Mouse (Mus musculus) hindbrain, embryonic 13.5 days (tissue): Measurements from ENCODE around the gene F13a1. TPM values are rescaled to one million over a fixed set of nuclear protein-coding genes. Genes with fewer than 3 reads are reported as not detected.

Source experiments
- ATAC-seq: fragments of 200-750 bp; cut with Nextera tagmentation; 2 replicates; pipeline ENCODE4 v1.8.0; 2017; ENCODE audit warnings: moderate TSS enrichment; ENCODE audit not compliant: low FRiP score
- H3K27ac ChIP-seq: fragments of 300-500 bp; sonication (generic); 2 replicates; pipeline ENCODE4 v1.5.1; 2015; ENCODE audit warnings: inconsistent platforms, mild to moderate bottlenecking, moderate library complexity
- H3K27me3 ChIP-seq: fragments of 300-500 bp; sonication (generic); 2 replicates; pipeline ENCODE4 v1.6.1; 2015; ENCODE audit warnings: mild to moderate bottlenecking, inconsistent platforms
- H3K36me3 ChIP-seq: fragments of 300-500 bp; sonication (generic); 2 replicates; pipeline ENCODE4 v1.6.1; 2015; ENCODE audit warnings: mild to moderate bottlenecking, inconsistent platforms
- H3K4me1 ChIP-seq: fragments of 300-500 bp; sonication (generic); replicated peaks from 2 replicates; pipeline ENCODE4 v1.6.1; 2015; ENCODE audit warnings: inconsistent platforms
- H3K4me2 ChIP-seq: fragments of 300-500 bp; sonication (generic); 2 replicates; pipeline ENCODE4 v1.6.1; 2015; ENCODE audit warnings: inconsistent platforms, mild to moderate bottlenecking, moderate library complexity
- H3K4me3 ChIP-seq: fragments of 300-500 bp; sonication (generic); 2 replicates; pipeline ENCODE4 v1.5.1; 2015; ENCODE audit warnings: mild to moderate bottlenecking, inconsistent platforms
- H3K9ac ChIP-seq: fragments of 300-500 bp; sonication (generic); 2 replicates; pipeline ENCODE4 v1.6.1; 2015; ENCODE audit warnings: mild to moderate bottlenecking, inconsistent platforms
- H3K9me3 ChIP-seq: fragments of 300-500 bp; sonication (generic); 2 replicates; pipeline ENCODE4 v1.6.1; 2016; ENCODE audit warnings: inconsistent platforms
- WGBS: fragments of 180-500 bp; shearing (Covaris S2); methylation state at CpG from one replicate; pipeline ENCODE4 v1.1.7; 2015; 5-methylcytosine and 5-hydroxymethylcytosine counted together
- polyA plus RNA-seq: library from polyadenylated mRNA; unstranded; fragments of >200 nt; fragmentation: Nextera tagmentation; extraction: Ambion mirVana; gene quantifications from 2 replicates; pipeline ENCODE4 v1.2.1, GENCODE M21; 2015

F13a1 gene
- polyA plus RNA-seq = 12.1 and 15.5 TPM in 2 replicates

DNA sequence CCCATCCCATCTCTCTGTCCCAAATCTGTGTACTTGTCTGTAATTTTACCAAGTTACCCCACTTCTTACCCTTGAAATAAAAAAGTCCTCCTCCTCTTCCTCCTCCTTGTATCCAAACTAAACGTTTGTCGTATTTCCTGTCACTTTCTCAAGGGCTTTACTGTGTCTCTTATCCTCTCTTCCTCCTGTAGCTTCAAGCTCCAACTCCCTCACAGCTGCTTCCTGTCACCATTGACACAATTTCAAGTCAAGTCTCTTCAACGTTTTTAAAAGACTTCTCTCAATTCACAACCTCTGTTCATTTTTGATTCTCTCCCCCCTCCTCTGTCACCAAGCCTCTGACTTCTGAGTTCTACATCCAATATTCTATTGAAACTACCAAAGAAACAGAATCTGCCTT lies at the start of gene F13a1:
Gene F13a1, minus strand, starts transcription at position 119 of the 400 bp plus-strand sequence.
- Histone ChIP-seq H3K9me3 (no peaks in the 10 kb centered on the region), H3K4me3 (no peak within 1 kb of the TSS), H3K4me2 (no peak within 1 kb of the TSS), H3K27ac (no peak within 1 kb of the TSS), H3K4me1 (no peaks in the 10 kb centered on the region), H3K27me3 (no peaks in the 10 kb centered on the region), H3K36me3 (no peaks in the 10 kb centered on the region), H3K9ac (no peak within 1 kb of the TSS)
- WGBS = 84% methylated on average over 3 of the region's 3 CpGs
- ATAC-seq = no peak

DNA sequence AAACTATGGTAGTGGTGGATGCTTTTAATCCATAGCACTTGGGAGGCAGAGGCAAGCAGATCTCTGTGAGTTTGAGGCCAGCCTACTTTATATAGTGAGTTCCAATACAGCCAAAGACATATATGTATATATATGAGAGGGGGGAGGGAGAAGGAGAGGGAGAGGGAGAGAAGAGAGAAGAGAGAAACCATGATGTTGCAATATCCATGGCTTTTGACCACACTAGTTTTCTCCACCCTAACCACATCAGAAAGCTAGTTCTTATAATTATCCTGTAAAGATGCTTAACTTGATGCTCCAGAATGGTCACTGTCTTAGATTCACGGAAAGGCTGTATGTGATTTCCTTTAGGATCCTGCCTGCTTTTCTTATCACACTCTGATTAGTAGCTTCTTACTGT lies 41.6 kb upstream of the F13a1 start:
- Histone ChIP-seq H3K36me3 (no peaks in the 10 kb centered on the region), H3K4me2 (no peak overlapping the region), H3K9ac (no peak overlapping the region), H3K27me3 (no peaks in the 10 kb centered on the region), H3K9me3 (no peaks in the 10 kb centered on the region), H3K27ac (no peak overlapping the region), H3K4me3 (no peak overlapping the region), H3K4me1 (peaks cover 4% of the 10 kb centered on the region; the same call in 1 of the 2 replicates)
- WGBS = 100% methylated on average over 1 of the region's 1 CpGs
- no peak for ATAC-seq

DNA sequence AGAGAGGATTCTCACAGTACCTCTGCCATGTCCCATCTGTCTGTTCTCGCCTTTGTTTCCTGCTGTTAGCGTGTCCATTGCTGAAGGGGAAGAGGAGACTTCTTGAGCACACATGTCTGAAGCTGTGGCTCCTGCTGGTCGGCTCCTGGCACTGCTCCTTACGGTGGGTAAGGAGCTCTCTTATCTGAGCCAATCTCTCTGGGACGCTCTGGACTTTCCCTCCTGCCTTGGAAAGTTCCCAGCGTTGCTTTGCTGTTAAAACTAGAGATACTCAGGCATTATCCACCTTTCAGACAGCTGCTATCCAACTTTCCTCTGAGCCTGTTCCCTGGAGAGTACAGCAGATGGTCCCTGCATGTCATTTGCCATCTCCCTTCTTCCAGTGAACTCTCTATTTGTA lies 39.1 kb upstream of the F13a1 start:
- no peak overlapping the region for H3K9ac ChIP-seq
- H3K36me3 ChIP-seq = no peaks in the 10 kb centered on the region
- 77% methylated on average over 6 of the region's 6 CpGs for WGBS
- H3K9me3 ChIP-seq = no peaks in the 10 kb centered on the region
- H3K27ac ChIP-seq = no peak overlapping the region
- no peak overlapping the region for H3K4me2 ChIP-seq
- H3K4me3 ChIP-seq = no peak overlapping the region
- no peaks in the 10 kb centered on the region for H3K27me3 ChIP-seq
- peaks cover 4% of the 10 kb centered on the region; the same call in 1 of the 2 replicates for H3K4me1 ChIP-seq
- ATAC-seq = no peak

DNA sequence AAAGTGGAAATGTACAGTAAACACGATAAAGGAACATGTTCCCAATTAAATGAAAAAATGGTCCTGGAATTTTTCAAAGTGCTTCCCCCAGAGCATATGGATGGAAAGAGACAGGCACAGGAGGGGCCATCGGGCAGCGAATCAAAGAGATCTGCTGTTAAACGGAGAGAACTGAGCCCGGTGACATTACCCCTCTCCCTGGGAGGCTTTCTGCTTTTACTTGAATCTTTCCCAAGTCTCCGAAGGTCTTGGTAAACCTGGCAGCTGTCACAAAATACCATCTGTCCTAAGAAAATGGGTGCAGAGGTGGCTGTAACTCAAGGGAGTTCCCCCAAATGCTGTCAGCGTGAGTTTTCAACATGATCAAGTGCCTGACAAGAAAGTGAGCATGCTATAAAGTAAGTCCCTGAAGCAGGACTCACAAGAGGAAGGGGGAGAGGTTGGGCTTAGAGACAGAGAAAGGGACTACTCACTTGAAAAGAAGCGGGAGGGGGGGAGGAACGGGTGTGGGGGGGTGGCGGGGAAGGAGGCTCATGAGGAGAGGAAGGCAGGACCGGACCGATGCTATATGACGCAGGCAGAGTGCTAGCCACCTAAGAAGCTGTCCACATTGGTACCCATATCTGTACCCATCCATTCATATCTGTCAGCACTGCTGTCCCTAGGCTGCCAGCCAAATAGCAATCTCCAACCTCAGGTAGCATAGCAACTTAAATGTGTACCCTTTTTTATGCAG lies 31.6 kb upstream of the F13a1 start:
- no peak overlapping the region for H3K27ac ChIP-seq
- H3K9ac ChIP-seq = no peak overlapping the region
- H3K9me3 ChIP-seq = no peaks in the 10 kb centered on the region
- ATAC-seq = peak; percentile 78; the same call in 1 of the 2 replicates
- WGBS = 49% methylated on average over 13 of the region's 13 CpGs
- peak overlapping the region; percentile 6; the same call in 1 of the 2 replicates for H3K4me2 ChIP-seq
- no peaks in the 10 kb centered on the region for H3K27me3 ChIP-seq
- no peaks in the 10 kb centered on the region for H3K36me3 ChIP-seq
- H3K4me1 ChIP-seq = 0 out of 2 replicates have a peak, but pooled peaks cover 8% of the 10 kb centered on the region
- no peak overlapping the region for H3K4me3 ChIP-seq

DNA sequence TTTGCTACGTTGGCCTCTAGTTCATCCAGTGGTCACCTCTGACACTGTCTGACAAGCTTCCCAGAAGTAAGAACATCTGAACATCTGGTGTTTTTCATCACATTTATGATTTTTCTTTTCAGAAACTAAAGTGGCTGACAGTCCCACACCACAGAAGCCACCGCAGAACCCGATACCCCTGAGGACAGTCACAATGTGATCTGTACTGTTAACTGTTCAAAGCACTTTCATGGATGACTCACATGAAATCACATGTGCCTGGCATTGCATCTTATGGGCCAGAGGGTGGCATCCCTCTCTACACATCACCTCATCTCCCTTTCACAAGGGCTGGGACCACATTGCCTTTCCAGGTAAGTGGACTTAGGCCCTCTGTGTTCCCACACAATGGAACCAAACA lies 21.3 kb upstream of the F13a1 start:
- no peak for ATAC-seq
- Histone ChIP-seq H3K9me3 (no peaks in the 10 kb centered on the region), H3K9ac (no peak overlapping the region), H3K36me3 (no peaks in the 10 kb centered on the region), H3K27ac (no peak overlapping the region), H3K4me3 (no peak overlapping the region), H3K27me3 (no peaks in the 10 kb centered on the region), H3K4me2 (no peak overlapping the region), H3K4me1 (no peaks in the 10 kb centered on the region)
- WGBS = 82% methylated on average over 3 of the region's 3 CpGs

DNA sequence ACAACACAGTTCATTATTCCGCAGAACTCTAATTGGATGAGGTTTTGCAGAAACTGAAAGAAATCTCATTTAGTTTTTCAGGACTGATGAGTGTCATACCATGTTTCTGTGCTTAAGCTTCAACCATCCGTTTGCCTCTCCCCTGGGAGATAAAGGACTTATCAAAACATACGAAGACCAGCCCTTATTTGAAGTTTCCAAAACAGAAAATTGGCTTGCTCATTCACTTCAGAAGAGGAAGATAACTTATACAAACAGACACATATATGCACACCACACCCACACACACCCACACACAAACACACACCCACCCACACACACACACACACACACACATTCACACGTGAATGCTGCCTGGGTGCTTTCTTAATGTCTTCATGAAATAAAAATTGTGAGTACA lies 20.8 kb upstream of the F13a1 start:
- no peak for ATAC-seq
- Histone ChIP-seq H3K4me3 (no peak overlapping the region), H3K9me3 (no peaks in the 10 kb centered on the region), H3K27me3 (no peaks in the 10 kb centered on the region), H3K9ac (no peak overlapping the region), H3K36me3 (no peaks in the 10 kb centered on the region), H3K4me2 (no peak overlapping the region), H3K4me1 (no peaks in the 10 kb centered on the region), H3K27ac (no peak overlapping the region)
- 84% methylated on average over 4 of the region's 4 CpGs for WGBS

DNA sequence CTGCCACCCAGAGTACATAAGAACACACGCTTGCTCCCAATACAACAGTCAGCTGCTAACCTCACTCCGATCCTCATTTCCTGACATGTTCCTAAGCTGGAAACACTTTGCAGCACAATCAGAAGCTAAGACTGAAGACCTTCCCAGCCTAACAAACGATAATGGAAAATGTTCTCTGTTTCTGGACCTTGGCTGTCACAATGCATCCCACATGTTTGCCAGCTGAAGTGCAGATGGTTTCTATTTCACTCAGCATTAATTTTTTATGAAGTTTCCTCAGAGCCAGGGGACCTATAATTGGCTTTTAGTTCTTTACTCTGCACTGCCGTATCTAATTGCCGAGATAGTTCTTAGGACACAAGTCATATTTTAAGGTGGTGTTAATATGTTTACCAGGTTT lies 10.8 kb upstream of the F13a1 start:
- Histone ChIP-seq H3K36me3 (no peaks in the 10 kb centered on the region), H3K27ac (no peak overlapping the region), H3K9me3 (no peaks in the 10 kb centered on the region), H3K4me1 (0 out of 2 replicates have a peak, but pooled peaks cover 2% of the 10 kb centered on the region), H3K9ac (no peak overlapping the region), H3K4me3 (no peak overlapping the region), H3K27me3 (no peaks in the 10 kb centered on the region), H3K4me2 (no peak overlapping the region)
- no peak for ATAC-seq
- 74% methylated on average over 5 of the region's 5 CpGs for WGBS

DNA sequence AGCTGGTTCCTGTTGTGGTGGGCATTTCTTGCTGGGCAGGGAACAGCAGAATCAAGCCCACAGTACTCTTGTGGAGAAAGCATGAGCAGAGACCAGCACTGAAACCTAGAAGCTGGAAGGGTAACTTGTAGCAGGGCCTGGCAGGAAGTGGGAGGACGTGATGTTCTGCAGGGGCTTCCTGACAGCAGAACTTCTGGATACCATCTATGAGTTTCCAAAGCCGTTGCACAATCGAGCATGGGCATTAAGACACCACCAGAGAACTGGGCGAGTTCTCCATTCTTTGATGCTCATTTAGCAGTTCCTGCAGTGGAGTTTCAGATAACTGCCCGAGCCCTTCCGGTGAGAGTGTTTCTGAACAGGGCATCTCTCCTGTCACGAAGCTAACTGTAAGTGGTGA lies 6.6 kb upstream of the F13a1 start:
- WGBS = 88% methylated on average over 7 of the region's 7 CpGs
- Histone ChIP-seq H3K9ac (no peak overlapping the region), H3K27ac (no peak overlapping the region), H3K36me3 (no peaks in the 10 kb centered on the region), H3K27me3 (no peaks in the 10 kb centered on the region), H3K4me1 (0 out of 2 replicates have a peak, but pooled peaks cover 2% of the 10 kb centered on the region), H3K4me2 (no peak overlapping the region), H3K4me3 (no peak overlapping the region), H3K9me3 (no peaks in the 10 kb centered on the region)
- ATAC-seq = no peak

DNA sequence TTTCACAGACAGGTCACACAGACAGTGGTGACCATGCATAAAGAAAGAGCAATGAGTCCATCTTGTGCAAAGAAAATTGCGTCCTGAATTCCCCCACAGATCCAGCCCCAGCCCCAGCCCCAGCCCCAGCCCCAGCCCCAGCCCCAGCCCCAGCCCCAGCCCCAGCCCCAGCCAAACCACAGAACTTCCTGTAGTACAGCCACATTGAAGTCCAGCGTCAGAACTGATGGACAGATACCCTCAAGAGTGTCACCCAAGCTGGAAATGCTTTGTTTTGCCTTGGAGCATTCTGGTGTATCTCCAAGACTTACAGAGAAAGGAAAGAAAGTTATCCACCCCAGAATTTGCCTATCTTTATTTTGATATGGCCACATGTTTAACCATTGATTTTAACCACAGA lies 413 bp downstream of the F13a1 start:
- Histone ChIP-seq H3K9ac (no peak overlapping the region), H3K9me3 (no peaks in the 10 kb centered on the region), H3K36me3 (no peaks in the 10 kb centered on the region), H3K4me1 (no peaks in the 10 kb centered on the region), H3K4me2 (no peak overlapping the region), H3K27me3 (no peaks in the 10 kb centered on the region), H3K27ac (no peak overlapping the region), H3K4me3 (no peak overlapping the region)
- no peak for ATAC-seq
- WGBS = 81% methylated on average over 2 of the region's 2 CpGs

DNA sequence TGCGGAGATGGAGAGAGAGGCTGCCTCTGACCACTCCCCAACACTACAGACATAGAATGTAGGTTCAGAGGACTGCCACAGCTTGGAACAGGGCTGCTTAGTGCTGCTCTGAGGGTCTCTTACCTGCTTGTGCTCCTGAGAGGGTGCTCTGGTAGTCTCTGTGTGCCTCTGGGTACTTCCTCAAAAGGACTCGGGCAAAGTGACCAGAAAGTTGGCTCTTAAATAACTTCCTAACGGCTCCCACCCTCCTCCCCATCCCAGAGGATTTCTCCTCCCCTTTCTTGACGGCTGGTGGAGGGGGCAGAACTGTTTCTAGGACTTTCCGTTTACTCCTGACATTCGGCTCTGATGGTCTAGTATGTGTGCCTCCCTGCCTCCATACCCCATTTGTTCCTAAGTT lies 1.0 kb downstream of the F13a1 start:
- Histone ChIP-seq H3K4me2 (no peak overlapping the region), H3K27me3 (no peaks in the 10 kb centered on the region), H3K4me1 (no peaks in the 10 kb centered on the region), H3K27ac (no peak overlapping the region), H3K9me3 (no peaks in the 10 kb centered on the region), H3K4me3 (no peak overlapping the region), H3K36me3 (no peaks in the 10 kb centered on the region), H3K9ac (no peak overlapping the region)
- no peak for ATAC-seq
- WGBS = 83% methylated on average over 6 of the region's 6 CpGs

DNA sequence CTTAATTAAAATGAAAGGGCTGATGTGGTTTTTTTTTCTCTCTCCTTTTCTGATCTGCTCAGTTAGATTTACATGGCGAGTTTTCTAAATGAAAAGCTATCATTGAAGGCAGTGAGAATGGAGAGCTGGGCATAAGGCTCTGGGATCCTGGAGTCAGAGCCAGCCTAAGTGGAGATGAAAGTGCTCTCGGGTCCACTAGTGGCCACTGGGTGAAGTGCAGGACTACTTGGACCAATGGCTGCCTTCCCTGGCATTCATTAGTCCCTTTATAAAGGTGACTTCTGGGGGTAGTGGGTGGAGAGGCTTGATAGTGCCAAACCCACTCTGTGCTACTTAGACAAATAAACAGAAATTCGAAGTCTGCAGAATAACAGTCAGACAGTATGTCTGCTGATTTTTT lies 5.0 kb downstream of the F13a1 start:
- Histone ChIP-seq H3K27me3 (no peaks in the 10 kb centered on the region), H3K36me3 (no peaks in the 10 kb centered on the region), H3K4me2 (no peak overlapping the region), H3K4me3 (no peak overlapping the region), H3K9ac (no peak overlapping the region), H3K4me1 (no peaks in the 10 kb centered on the region), H3K27ac (no peak overlapping the region), H3K9me3 (no peaks in the 10 kb centered on the region)
- 89% methylated on average over 3 of the region's 3 CpGs for WGBS
- no peak for ATAC-seq

DNA sequence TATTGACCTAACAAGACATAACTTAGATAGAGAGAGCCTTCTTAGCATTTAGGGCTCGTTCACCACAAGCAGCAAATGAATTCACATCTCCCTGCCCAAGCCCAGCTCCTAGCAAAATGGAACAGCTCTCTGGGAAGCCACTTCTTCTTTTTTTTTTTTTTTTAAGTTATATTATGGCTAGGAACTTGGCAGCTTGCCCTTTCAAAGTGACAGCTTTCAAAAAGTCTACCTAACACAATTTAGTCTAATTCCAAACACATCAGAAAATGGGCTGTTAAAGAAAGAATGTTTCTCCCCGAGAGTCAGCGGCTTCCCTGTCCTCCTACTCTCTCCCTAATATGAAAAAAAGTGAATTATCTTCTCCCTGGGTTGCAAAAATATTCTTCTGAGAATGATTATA lies 15.3 kb downstream of the F13a1 start:
- ATAC-seq = no peak
- H3K4me2 ChIP-seq = no peak overlapping the region
- no peak overlapping the region for H3K4me3 ChIP-seq
- no peaks in the 10 kb centered on the region for H3K4me1 ChIP-seq
- no peaks in the 10 kb centered on the region for H3K9me3 ChIP-seq
- H3K27ac ChIP-seq = no peak overlapping the region
- no peaks in the 10 kb centered on the region for H3K27me3 ChIP-seq
- 81% methylated on average over 3 of the region's 3 CpGs for WGBS
- no peaks in the 10 kb centered on the region for H3K36me3 ChIP-seq
- no peak overlapping the region for H3K9ac ChIP-seq

DNA sequence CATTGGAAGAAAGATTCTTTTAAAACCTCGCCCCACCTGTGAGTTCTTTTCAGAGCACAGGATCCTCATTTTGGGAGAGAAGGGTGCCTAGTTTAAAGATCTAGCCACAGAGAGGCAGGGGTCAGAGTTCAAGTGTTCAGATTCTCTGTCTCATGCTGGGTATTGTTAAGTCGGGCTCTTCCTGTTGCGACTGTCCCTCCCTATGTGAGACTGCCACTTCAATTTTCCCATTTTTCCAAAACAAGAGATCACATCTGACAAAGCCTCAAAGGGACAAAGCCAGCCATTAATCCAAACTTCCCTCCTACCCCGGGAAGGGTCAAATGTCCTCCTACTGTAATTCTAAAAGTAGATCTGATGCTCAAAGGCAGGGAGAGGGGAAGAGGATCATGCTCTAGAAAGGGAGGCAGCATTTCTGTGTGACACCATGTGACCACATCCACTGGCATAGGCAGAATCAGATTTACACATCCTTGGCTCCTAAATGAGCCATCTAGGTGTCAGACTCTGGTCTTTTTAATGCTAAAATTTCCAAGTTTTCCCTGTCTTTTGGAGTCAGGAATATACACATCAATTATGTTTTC lies 24.0 kb downstream of the F13a1 start:
- WGBS = 30% methylated on average over 4 of the region's 4 CpGs
- no peak for ATAC-seq
- no peak overlapping the region for H3K4me2 ChIP-seq
- H3K4me3 ChIP-seq = no peak overlapping the region
- no peak overlapping the region for H3K9ac ChIP-seq
- H3K27ac ChIP-seq = no peak overlapping the region
- H3K27me3 ChIP-seq = no peaks in the 10 kb centered on the region
- H3K9me3 ChIP-seq = 0 out of 2 replicates have a peak, but pooled peaks cover 4% of the 10 kb centered on the region
- no peaks in the 10 kb centered on the region for H3K36me3 ChIP-seq
- H3K4me1 ChIP-seq = no peaks in the 10 kb centered on the region
